Mouse (Mus musculus) heart, embryonic 13.5 days (tissue): ENCODE results near the gene Clpx. TPM values are rescaled to one million over a fixed set of nuclear protein-coding genes. Genes with fewer than 3 reads are reported as not detected.
A peak's percentile ranks its signal among the peaks of the same experiment; 100 is the strongest.
"Not testable (repeated sequence)": the region's sequence is repeated elsewhere in the genome, so short reads cannot be mapped to it uniquely, and the experiment has no call there.

Source experiments
- ATAC-seq: fragments of 200-750 bp; cut with Nextera tagmentation; 2 replicates; pipeline ENCODE4 v1.8.0; 2017; ENCODE audit warnings: moderate TSS enrichment; ENCODE audit not compliant: insufficient number of reproducible peaks, low FRiP score, low TSS enrichment; ENCODE audit errors: extremely low read depth
- H3K27ac ChIP-seq: fragments of 300-500 bp; sonication (generic); replicated peaks from 2 replicates; pipeline ENCODE4 v1.5.1; 2015; ENCODE audit warnings: moderate library complexity, mild to moderate bottlenecking, inconsistent platforms
- H3K27me3 ChIP-seq: fragments of 300-500 bp; sonication (generic); replicated peaks from 2 replicates; pipeline ENCODE4 v1.6.1; 2015; ENCODE audit warnings: mild to moderate bottlenecking, inconsistent platforms
- H3K36me3 ChIP-seq: fragments of 300-500 bp; sonication (generic); 2 replicates; pipeline ENCODE4 v1.6.1; 2015; ENCODE audit warnings: mild to moderate bottlenecking, inconsistent platforms
- H3K4me1 ChIP-seq: fragments of 300-500 bp; sonication (generic); 2 replicates; pipeline ENCODE4 v1.6.1; 2015; ENCODE audit warnings: inconsistent platforms
- H3K4me2 ChIP-seq: fragments of 300-500 bp; sonication (generic); 2 replicates; pipeline ENCODE4 v1.6.1; 2015; ENCODE audit warnings: inconsistent platforms, mild to moderate bottlenecking, moderate library complexity
- H3K4me3 ChIP-seq: fragments of 300-500 bp; sonication (generic); 2 replicates; pipeline ENCODE4 v1.5.1; 2015; ENCODE audit warnings: moderate library complexity, mild to moderate bottlenecking, inconsistent platforms
- H3K9ac ChIP-seq: fragments of 300-500 bp; sonication (generic); 2 replicates; pipeline ENCODE4 v1.6.1; 2015; ENCODE audit warnings: inconsistent platforms, mild to moderate bottlenecking, moderate library complexity
- H3K9me3 ChIP-seq: fragments of 300-500 bp; sonication (generic); 2 replicates; pipeline ENCODE4 v1.6.1; 2016; ENCODE audit warnings: inconsistent platforms
- WGBS: fragments of 180-500 bp; shearing (Covaris S2); methylation state at CpG from one replicate; pipeline ENCODE4 v1.1.7; 2015; ENCODE audit warnings: mixed read lengths; 5-methylcytosine and 5-hydroxymethylcytosine counted together
- polyA plus RNA-seq: library from polyadenylated mRNA; unstranded; fragments of >200 nt; fragmentation: Nextera tagmentation; extraction: Ambion mirVana; gene quantifications from 2 replicates; pipeline ENCODE4 v1.2.1, GENCODE M21; 2015

Gene Clpx
- polyA plus RNA-seq, 1 experiment from 2014 or later, result 40.4 TPM

GRCm38 (mm10) chr9:65267742-65268515 lies 26.1 kb upstream of the Clpx start:
- H3K36me3 ChIP-seq, result no peaks in the 10 kb centered on the region
- H3K4me2 ChIP-seq, result no peak overlapping the region
- H3K4me1 ChIP-seq, result 0 out of 2 replicates have a peak, but pooled peaks cover 5% of the 10 kb centered on the region
- 47% methylated on average over 7 of the region's 7 CpGs for WGBS
- no peak overlapping the region for H3K27ac ChIP-seq
- H3K4me3 ChIP-seq, result no peak overlapping the region
- peaks cover 13% of the 10 kb centered on the region for H3K27me3 ChIP-seq
- no peak for ATAC-seq
- H3K9ac ChIP-seq, result peak overlapping the region; percentile 33; the same call in 1 of the 2 replicates
- no peaks in the 10 kb centered on the region for H3K9me3 ChIP-seq

GRCm38 (mm10) chr9:65273048-65273809 lies 20.8 kb upstream of the Clpx start:
- Histone ChIP-seq H3K9me3 (no peaks in the 10 kb centered on the region), H3K4me1 (no peaks in the 10 kb centered on the region), H3K4me3 (no peak overlapping the region), H3K36me3 (no peaks in the 10 kb centered on the region), H3K4me2 (no peak overlapping the region), H3K27ac (no peak overlapping the region), H3K9ac (no peak overlapping the region), H3K27me3 (peaks cover 13% of the 10 kb centered on the region)
- WGBS, result 84% methylated on average over 13 of the region's 13 CpGs
- no peak for ATAC-seq

- no peaks in the 10 kb centered on the region for H3K9me3 ChIP-seq
- no peak for ATAC-seq
- H3K36me3 ChIP-seq, result no peaks in the 10 kb centered on the region
- H3K27me3 ChIP-seq, result peaks cover 13% of the 10 kb centered on the region
- H3K4me2 ChIP-seq, result no peak overlapping the region
- 64% methylated on average over 4 of the region's 4 CpGs for WGBS
- no peaks in the 10 kb centered on the region for H3K4me1 ChIP-seq
- H3K4me3 ChIP-seq, result no peak overlapping the region
- no peak overlapping the region for H3K27ac ChIP-seq
- no peak overlapping the region for H3K9ac ChIP-seq
Observed at GRCm38 (mm10) chr9:65273873-65274272, 20.2 kb upstream of the Clpx start.

GRCm38 (mm10) chr9:65274851-65275250 lies 19.2 kb upstream of the Clpx start:
- H3K27me3 ChIP-seq, ATAC-seq, H3K9me3 ChIP-seq, H3K27ac ChIP-seq, H3K4me2 ChIP-seq, H3K9ac ChIP-seq, H3K36me3 ChIP-seq, H3K4me3 ChIP-seq, H3K4me1 ChIP-seq: not testable (repeated sequence)
- WGBS, result 70% methylated on average over 3 of the region's 3 CpGs

GRCm38 (mm10) chr9:65275810-65276530 lies 18.1 kb upstream of the Clpx start:
- Histone ChIP-seq H3K4me2 (no peak overlapping the region), H3K36me3 (no peaks in the 10 kb centered on the region), H3K4me1 (no peaks in the 10 kb centered on the region), H3K9ac (no peak overlapping the region), H3K9me3 (no peaks in the 10 kb centered on the region), H3K4me3 (no peak overlapping the region), H3K27ac (no peak overlapping the region), H3K27me3 (no peaks in the 10 kb centered on the region)
- 62% methylated on average over 4 of the region's 4 CpGs for WGBS
- no peak for ATAC-seq

GRCm38 (mm10) chr9:65281536-65282151 lies 12.4 kb upstream of the Clpx start:
- no peaks in the 10 kb centered on the region for H3K9me3 ChIP-seq
- no peak for ATAC-seq
- no peak overlapping the region for H3K4me2 ChIP-seq
- H3K27me3 ChIP-seq, result 0 out of 2 replicates have a peak, but pooled peaks cover 3% of the 10 kb centered on the region
- no peak overlapping the region for H3K27ac ChIP-seq
- WGBS, result 64% methylated on average over 5 of the region's 5 CpGs
- no peak overlapping the region for H3K4me3 ChIP-seq
- H3K36me3 ChIP-seq, result no peaks in the 10 kb centered on the region
- peak overlapping the region; percentile 16; the same call in 1 of the 2 replicates for H3K9ac ChIP-seq
- H3K4me1 ChIP-seq, result no peaks in the 10 kb centered on the region

- Histone ChIP-seq H3K4me3 (no peak overlapping the region), H3K9ac (no peak overlapping the region), H3K4me2 (no peak overlapping the region), H3K36me3 (no peaks in the 10 kb centered on the region), H3K4me1 (no peaks in the 10 kb centered on the region), H3K27ac (no peak overlapping the region), H3K9me3 (no peaks in the 10 kb centered on the region), H3K27me3 (0 out of 2 replicates have a peak, but pooled peaks cover 3% of the 10 kb centered on the region)
- ATAC-seq, result no peak
- 0% methylated on average over 3 of the region's 3 CpGs for WGBS
Observed at GRCm38 (mm10) chr9:65283301-65283700, 10.8 kb upstream of the Clpx start.

GRCm38 (mm10) chr9:65288252-65288651 lies 5.8 kb upstream of the Clpx start:
- WGBS, result 74% methylated on average over 5 of the region's 5 CpGs

GRCm38 (mm10) chr9:65289988-65290387 lies 4.1 kb upstream of the Clpx start:
- ATAC-seq, result no peak
- Histone ChIP-seq H3K9me3 (no peaks in the 10 kb centered on the region), H3K4me1 (peaks cover 14% of the 10 kb centered on the region), H3K4me2 (no peak overlapping the region), H3K36me3 (no peaks in the 10 kb centered on the region), H3K4me3 (no peak overlapping the region), H3K9ac (no peak overlapping the region), H3K27me3 (0 out of 2 replicates have a peak, but pooled peaks cover 3% of the 10 kb centered on the region), H3K27ac (no peak overlapping the region)
- 84% methylated on average over 4 of the region's 4 CpGs for WGBS

More at GRCm38 (mm10) chr9:65288252-65288651, 5.8 kb upstream of the Clpx start:
- H3K9me3 ChIP-seq, H3K4me2 ChIP-seq, H3K9ac ChIP-seq, H3K36me3 ChIP-seq, H3K4me3 ChIP-seq, ATAC-seq, H3K27ac ChIP-seq, H3K27me3 ChIP-seq: not testable (repeated sequence)
- peaks cover 12% of the 10 kb centered on the region for H3K4me1 ChIP-seq

- Histone ChIP-seq H3K4me1 (peaks cover 26% of the 10 kb centered on the region), H3K4me3 (no peak overlapping the region), H3K4me2 (no peak overlapping the region), H3K27ac (no peak overlapping the region), H3K9me3 (no peaks in the 10 kb centered on the region), H3K27me3 (no peaks in the 10 kb centered on the region), H3K9ac (no peak overlapping the region), H3K36me3 (peaks cover 11% of the 10 kb centered on the region)
- WGBS, result 66% methylated on average over 3 of the region's 3 CpGs
- ATAC-seq, result no peak
Observed at GRCm38 (mm10) chr9:65292421-65292820, 1.6 kb upstream of the Clpx start.

- Histone ChIP-seq H3K4me3 (peak overlapping the region; percentile 96), H3K9me3 (no peaks in the 10 kb centered on the region), H3K4me2 (peak overlapping the region; percentile 82), H3K9ac (peak overlapping the region; percentile 97), H3K27me3 (no peaks in the 10 kb centered on the region), H3K36me3 (peaks cover 18% of the 10 kb centered on the region), H3K27ac (peak overlapping the region; percentile 84), H3K4me1 (peaks cover 26% of the 10 kb centered on the region)
- WGBS, result 30% methylated on average over 5 of the region's 5 CpGs
- ATAC-seq, result no peak
Observed at GRCm38 (mm10) chr9:65293119-65293518, 941 bp upstream of the Clpx start.
